Mouse (Mus musculus) forebrain, embryonic 15.5 days (tissue): ENCODE measurements at regions not wholly inside any gene's neighbourhood (a gene's known extent, or its start where the extent isn't known, plus 50 kb on each side); places are given as distances from the start of the nearest gene placed in this dataset.

Experiments used
- ATAC-seq: fragments of 200-750 bp; cut with Nextera tagmentation; replicated peaks from 2 replicates; pipeline ENCODE4 v1.8.0; 2017; ENCODE audit warnings: mild to moderate bottlenecking, moderate TSS enrichment, moderate library complexity
- H3K27ac ChIP-seq: fragments of 300-500 bp; sonication (generic); replicated peaks from 2 replicates; pipeline ENCODE4 v1.5.1; 2015; ENCODE audit warnings: mild to moderate bottlenecking, inconsistent platforms
- H3K27me3 ChIP-seq: fragments of 300-500 bp; sonication (generic); 2 replicates; pipeline ENCODE4 v1.6.1; 2015; ENCODE audit warnings: inconsistent platforms
- H3K36me3 ChIP-seq: fragments of 300-500 bp; sonication (generic); 2 replicates; pipeline ENCODE4 v1.6.1; 2015; ENCODE audit warnings: mild to moderate bottlenecking, inconsistent platforms
- H3K4me1 ChIP-seq: fragments of 300-500 bp; sonication (generic); 2 replicates; pipeline ENCODE4 v1.6.1; 2015; ENCODE audit warnings: inconsistent platforms
- H3K4me2 ChIP-seq: fragments of 300-500 bp; sonication (generic); replicated peaks from 2 replicates; pipeline ENCODE4 v1.6.1; 2015; ENCODE audit warnings: mild to moderate bottlenecking, inconsistent platforms
- H3K4me3 ChIP-seq: fragments of 300-500 bp; sonication (generic); 2 replicates; pipeline ENCODE4 v1.5.1; 2015; ENCODE audit warnings: mild to moderate bottlenecking, inconsistent platforms
- H3K9ac ChIP-seq: fragments of 300-500 bp; sonication (generic); replicated peaks from 2 replicates; pipeline ENCODE4 v1.6.1; 2015; ENCODE audit warnings: mild to moderate bottlenecking, inconsistent platforms
- H3K9me3 ChIP-seq: fragments of 300-500 bp; sonication (generic); 2 replicates; pipeline ENCODE4 v1.6.1; 2016; ENCODE audit warnings: inconsistent platforms
- WGBS: fragments of 180-500 bp; shearing (Covaris S2); methylation state at CpG from one replicate; pipeline ENCODE4 v1.1.7; 2015; ENCODE audit warnings: mixed read lengths; 5-methylcytosine and 5-hydroxymethylcytosine counted together

DNA sequence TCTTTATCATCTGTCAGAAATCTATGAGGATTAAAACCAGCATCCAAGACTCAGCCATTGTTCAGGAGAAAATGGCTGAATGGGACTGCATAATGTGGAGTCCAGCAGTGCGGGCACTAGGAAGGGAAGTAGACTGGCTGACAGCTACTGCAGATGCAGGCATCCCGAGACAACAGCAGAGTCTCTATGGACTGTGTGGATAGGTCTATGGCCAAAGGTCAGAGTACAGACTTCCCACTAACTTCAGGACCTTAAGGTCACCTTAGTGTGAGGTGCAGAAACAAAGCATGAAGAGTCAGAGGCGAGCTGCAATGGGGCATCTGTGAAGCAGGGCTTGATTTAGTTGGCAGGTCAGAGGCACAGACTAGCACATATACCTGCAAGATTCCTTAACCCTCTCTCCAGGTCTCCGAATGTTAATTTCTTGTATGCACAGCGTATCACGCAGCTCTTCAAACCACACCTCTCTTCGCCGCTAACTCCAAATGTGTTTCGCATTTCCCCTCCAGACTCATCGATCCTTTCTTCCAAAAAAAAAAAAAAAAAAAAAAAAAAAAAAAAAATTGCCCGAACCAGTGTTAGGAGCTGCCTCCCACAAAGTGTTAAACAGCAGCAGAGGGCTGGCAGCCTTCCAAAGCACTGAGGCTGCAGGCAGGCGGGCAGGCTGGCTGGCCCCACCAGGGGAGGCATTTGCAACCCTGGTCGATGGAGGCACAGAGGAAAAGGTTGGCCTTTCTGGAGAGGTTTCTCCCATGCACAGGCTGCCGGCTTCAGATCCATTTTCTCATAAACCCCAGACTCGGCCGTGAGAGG is 270.2 kb upstream of the Myt1l start:
- H3K36me3 ChIP-seq: no peaks in the 10 kb centered on the region
- 14% methylated on average over 16 of the region's 16 CpGs for WGBS

DNA sequence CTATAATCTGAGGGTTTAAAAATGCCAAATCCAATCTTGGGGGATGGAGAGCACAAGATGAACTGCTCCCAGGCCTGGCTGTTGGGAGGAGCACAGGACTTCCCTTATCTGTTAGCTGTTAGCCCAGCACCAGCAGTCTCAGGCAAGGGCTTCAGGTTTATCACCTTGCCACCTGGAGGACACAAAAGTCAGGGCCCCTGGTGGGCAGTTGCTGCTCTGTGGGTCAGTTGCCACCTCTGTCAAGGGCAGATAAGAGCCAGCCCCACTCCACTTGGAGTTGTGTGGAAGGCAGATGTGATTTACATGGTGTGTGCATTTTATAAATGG is 269.7 kb upstream of the Myt1l start:
- peaks cover 23% of the 10 kb centered on the region for H3K4me1 ChIP-seq
- H3K9me3 ChIP-seq: no peaks in the 10 kb centered on the region
- 0 out of 2 replicates have a peak overlapping the region, but pooled peaks have one; percentile 5 for H3K9ac ChIP-seq
- peak overlapping the region; percentile 12 for H3K4me2 ChIP-seq
- no peaks in the 10 kb centered on the region for H3K36me3 ChIP-seq
- no peaks in the 10 kb centered on the region for H3K27me3 ChIP-seq
- ATAC-seq: peak; percentile 36
- H3K4me3 ChIP-seq: no peak overlapping the region
- peak overlapping the region; percentile 67 for H3K27ac ChIP-seq

More for the DNA sequence above, 270.2 kb upstream of the Myt1l start:
- ATAC-seq: peak; percentile 77
- peak overlapping the region; percentile 12 for H3K4me2 ChIP-seq
- no peaks in the 10 kb centered on the region for H3K9me3 ChIP-seq
- no peak overlapping the region for H3K4me3 ChIP-seq
- H3K27me3 ChIP-seq: no peaks in the 10 kb centered on the region
- H3K4me1 ChIP-seq: peaks cover 23% of the 10 kb centered on the region
- 0 out of 2 replicates have a peak overlapping the region, but pooled peaks have one; percentile 5 for H3K9ac ChIP-seq
- peak overlapping the region; percentile 67 for H3K27ac ChIP-seq

DNA sequence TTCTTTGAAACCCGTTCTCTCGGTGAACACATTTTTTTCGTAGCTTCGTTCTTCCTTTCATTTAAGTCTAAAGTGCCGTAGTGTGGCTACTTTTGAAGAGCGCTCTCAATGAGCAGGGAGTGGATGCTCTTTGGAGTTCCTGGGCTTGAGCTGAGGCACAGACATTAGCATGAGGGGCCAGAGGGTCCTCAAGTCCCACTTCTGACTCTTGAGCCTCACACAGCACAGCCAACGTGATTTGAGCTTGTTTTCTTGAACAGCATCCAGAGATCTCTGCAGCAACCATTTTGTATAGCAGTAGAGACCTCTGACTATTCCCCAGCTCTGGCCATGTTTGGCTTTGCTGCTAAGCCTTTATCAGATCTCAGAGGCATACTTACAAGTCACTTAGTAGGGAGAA is 269.2 kb upstream of the Myt1l start:
- Histone ChIP-seq H3K9ac (no peak overlapping the region), H3K4me1 (peaks cover 23% of the 10 kb centered on the region), H3K4me2 (no peak overlapping the region), H3K27ac (peak overlapping the region; percentile 67; the same call in 1 of the 2 replicates), H3K27me3 (no peaks in the 10 kb centered on the region), H3K9me3 (no peaks in the 10 kb centered on the region), H3K4me3 (no peak overlapping the region), H3K36me3 (no peaks in the 10 kb centered on the region)
- 66% methylated on average over 7 of the region's 7 CpGs for WGBS
- ATAC-seq: no peak

DNA sequence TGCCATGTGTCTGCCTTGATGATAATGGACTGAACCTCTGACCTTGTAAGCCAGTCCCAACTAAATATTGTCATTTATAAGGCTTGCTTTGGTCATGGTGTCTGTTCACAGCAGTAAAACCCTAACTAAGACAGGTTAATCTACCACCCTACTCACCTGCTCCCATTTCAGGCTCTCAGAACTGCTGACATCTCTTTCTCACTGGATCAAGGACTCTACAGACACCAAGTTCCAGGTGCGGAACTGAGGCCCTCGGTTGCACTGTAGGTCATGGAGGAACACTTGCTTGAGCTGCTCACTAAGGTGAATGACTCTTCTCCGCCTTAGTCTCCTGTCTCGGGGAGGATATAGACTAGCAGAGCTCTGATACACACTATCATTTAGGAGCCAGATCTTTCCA is 254.0 kb upstream of the Myt1l start:
- no peak overlapping the region for H3K4me3 ChIP-seq

DNA sequence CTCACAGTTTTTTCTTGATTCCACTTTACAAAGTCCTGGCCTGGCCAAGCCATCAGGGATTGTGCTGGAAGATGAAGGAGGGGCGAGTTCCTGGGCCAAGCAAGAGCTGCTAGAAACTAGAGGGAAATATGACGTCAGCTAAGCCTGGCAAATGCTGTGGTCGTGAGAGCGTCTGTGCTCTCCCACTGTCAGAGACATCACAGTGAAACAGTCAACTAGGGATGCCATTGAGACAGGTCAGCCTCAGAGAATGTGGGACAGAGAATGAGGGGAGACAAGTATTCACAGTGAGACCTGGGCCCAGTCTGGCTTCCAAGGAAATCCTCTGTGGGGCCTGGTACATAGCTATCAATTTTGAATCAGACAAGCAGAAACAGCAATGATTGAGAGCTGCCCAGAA is 252.5 kb upstream of the Myt1l start:
- Histone ChIP-seq H3K36me3 (no peaks in the 10 kb centered on the region), H3K9me3 (no peaks in the 10 kb centered on the region), H3K4me1 (peaks cover 13% of the 10 kb centered on the region), H3K27me3 (no peaks in the 10 kb centered on the region), H3K27ac (no peak overlapping the region), H3K4me3 (no peak overlapping the region), H3K9ac (no peak overlapping the region), H3K4me2 (no peak overlapping the region)
- ATAC-seq: no peak
- 70% methylated on average over 4 of the region's 4 CpGs for WGBS

More for the DNA sequence above, 254.0 kb upstream of the Myt1l start:
- Histone ChIP-seq H3K4me1 (no peaks in the 10 kb centered on the region), H3K27me3 (no peaks in the 10 kb centered on the region), H3K27ac (no peak overlapping the region), H3K9me3 (no peaks in the 10 kb centered on the region), H3K36me3 (no peaks in the 10 kb centered on the region), H3K9ac (no peak overlapping the region), H3K4me2 (no peak overlapping the region)
- 95% methylated on average over 4 of the region's 4 CpGs for WGBS
- ATAC-seq: no peak

DNA sequence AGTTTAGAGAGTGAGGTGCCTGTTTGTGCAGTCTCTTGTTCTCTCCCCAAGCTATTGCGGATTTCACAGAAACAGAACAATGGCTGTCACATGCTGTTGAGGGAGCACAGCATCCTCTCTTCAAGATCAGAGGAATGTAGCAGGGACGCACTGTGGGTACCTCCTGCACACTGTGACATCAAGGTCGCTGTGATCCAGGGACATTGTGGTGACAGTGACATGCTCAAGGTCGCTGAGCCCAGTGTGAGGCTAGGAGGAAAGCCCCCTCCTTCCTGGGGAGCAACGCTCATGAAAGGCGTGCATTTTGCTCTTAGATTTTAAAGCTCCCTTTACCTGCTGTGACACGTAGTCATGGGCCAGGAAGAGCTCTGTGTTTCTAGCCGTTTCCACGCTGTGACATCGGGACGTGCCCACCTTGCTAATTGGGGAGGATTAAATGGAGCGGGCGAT is 248.5 kb upstream of the Myt1l start:
- H3K27me3 ChIP-seq: no peaks in the 10 kb centered on the region
- 2% methylated on average over 13 of the region's 13 CpGs for WGBS
- peak overlapping the region; percentile 41 for H3K9ac ChIP-seq
- peaks cover 23% of the 10 kb centered on the region for H3K4me1 ChIP-seq
- ATAC-seq: peak; percentile 58
- H3K36me3 ChIP-seq: no peaks in the 10 kb centered on the region
- H3K9me3 ChIP-seq: no peaks in the 10 kb centered on the region
- peak overlapping the region; percentile 17 for H3K4me3 ChIP-seq
- H3K4me2 ChIP-seq: peak overlapping the region; percentile 41
- H3K27ac ChIP-seq: peak overlapping the region; percentile 95

DNA sequence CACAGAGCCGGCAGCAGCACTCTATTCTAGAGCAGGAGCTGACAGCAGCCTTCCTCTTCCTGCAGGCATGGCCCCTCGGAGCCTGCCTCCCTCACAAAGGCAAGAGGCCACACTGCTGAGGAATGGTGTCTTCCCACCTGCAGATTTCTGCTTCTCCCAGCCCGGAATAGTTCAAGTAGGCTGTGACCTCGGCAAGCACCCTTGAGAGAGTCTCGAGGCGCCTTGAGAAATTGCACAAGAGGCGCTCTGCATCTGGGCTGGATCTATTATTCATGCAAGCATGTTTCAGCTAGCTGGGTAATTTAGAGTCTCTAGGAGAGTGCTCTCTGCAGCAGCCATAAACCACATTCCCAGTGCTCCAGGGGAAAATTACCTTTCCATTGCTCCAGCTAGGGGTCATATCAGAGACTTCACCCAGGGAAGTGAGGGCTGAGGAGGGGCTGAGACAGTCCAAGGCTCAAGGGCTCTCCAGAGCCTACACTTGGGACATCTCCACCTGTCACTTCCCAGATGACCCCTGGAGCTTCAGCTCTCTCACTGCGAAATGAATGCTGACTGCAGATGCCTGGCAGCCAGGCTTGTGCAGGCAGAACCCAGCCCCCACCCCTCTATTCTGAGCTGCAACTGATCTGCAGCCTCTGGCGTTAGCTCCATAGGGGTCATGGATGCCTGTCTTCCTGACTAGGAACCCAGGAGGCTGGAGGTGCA is 247.9 kb upstream of the Myt1l start:
- peak overlapping the region; percentile 17 for H3K4me3 ChIP-seq

DNA sequence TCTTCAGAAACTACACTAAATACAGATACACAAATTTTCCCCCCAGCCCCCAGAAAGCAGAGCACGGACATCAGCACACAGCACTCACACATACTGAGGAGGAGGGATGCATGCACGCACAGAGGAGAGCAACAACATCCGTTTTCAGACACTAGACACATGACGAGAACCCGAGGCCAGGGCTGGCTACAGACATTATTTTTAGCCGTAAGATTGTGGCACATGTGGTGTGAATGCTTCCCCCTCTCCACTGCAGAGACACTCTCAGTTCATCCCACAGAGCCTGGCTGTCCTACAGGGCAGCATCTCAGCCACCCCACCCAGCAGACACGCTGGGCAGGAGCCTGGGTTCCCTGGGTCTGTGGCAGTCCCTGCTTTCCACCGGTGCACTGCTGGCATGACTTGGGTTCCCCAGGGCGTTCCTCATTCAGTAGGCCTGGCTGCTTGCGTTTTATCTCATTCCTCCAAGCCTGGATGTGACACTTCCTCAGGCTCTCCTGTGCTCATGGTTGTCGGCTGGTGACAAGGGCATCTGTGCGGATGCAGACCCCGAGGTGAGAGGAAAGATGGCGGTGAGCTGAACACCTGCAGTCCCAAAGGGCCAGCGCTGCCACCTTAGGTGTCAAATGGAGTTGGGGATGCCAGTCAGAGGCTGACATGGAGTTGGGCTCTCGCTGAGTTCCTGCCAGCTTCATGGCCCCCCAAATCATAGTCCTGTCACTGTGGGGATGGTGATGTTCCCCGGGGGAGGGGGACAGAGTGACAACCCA is 247.1 kb upstream of the Myt1l start:
- Histone ChIP-seq H3K27ac (peak overlapping the region; percentile 95), H3K36me3 (no peaks in the 10 kb centered on the region), H3K4me2 (no peak overlapping the region), H3K4me1 (peaks cover 23% of the 10 kb centered on the region), H3K27me3 (no peaks in the 10 kb centered on the region), H3K9ac (peak overlapping the region; percentile 41; the same call in 1 of the 2 replicates), H3K4me3 (no peak overlapping the region), H3K9me3 (no peaks in the 10 kb centered on the region)
- 56% methylated on average over 17 of the region's 17 CpGs for WGBS
- peak; percentile 9; the same call in 1 of the 2 replicates for ATAC-seq

More for the DNA sequence above, 247.9 kb upstream of the Myt1l start:
- H3K27ac ChIP-seq: peak overlapping the region; percentile 95
- no peaks in the 10 kb centered on the region for H3K36me3 ChIP-seq
- H3K9me3 ChIP-seq: no peaks in the 10 kb centered on the region
- WGBS: 3% methylated on average over 9 of the region's 9 CpGs
- H3K4me2 ChIP-seq: peak overlapping the region; percentile 41
- H3K27me3 ChIP-seq: no peaks in the 10 kb centered on the region
- H3K4me1 ChIP-seq: peaks cover 23% of the 10 kb centered on the region
- peak overlapping the region; percentile 41 for H3K9ac ChIP-seq
- peak; percentile 75 for ATAC-seq

DNA sequence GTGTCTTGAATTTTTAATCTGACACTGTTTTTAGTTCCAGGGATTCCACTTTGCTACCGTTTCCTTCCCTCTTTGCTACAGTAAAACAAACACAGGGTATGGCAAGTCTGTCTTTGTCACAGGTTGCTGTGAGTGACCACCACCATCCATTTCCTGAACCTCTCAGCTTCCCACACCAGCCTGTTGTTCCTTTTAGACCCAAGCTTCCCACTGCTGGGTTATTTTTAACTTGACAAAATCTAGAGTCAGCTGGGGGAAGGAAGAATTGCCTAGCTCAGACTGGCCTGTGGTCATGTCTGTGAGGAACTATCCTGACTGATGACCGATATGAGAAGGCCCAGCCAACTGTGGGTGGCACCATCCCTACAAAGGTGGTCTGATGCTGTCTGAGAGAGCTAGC is 239.4 kb upstream of the Myt1l start:
- Histone ChIP-seq H3K27me3 (no peaks in the 10 kb centered on the region), H3K9me3 (no peaks in the 10 kb centered on the region), H3K4me1 (peaks cover 8% of the 10 kb centered on the region), H3K36me3 (no peaks in the 10 kb centered on the region), H3K27ac (no peak overlapping the region), H3K4me2 (no peak overlapping the region), H3K9ac (no peak overlapping the region), H3K4me3 (no peak overlapping the region)
- WGBS: 75% methylated on average over 2 of the region's 2 CpGs
- no peak for ATAC-seq

DNA sequence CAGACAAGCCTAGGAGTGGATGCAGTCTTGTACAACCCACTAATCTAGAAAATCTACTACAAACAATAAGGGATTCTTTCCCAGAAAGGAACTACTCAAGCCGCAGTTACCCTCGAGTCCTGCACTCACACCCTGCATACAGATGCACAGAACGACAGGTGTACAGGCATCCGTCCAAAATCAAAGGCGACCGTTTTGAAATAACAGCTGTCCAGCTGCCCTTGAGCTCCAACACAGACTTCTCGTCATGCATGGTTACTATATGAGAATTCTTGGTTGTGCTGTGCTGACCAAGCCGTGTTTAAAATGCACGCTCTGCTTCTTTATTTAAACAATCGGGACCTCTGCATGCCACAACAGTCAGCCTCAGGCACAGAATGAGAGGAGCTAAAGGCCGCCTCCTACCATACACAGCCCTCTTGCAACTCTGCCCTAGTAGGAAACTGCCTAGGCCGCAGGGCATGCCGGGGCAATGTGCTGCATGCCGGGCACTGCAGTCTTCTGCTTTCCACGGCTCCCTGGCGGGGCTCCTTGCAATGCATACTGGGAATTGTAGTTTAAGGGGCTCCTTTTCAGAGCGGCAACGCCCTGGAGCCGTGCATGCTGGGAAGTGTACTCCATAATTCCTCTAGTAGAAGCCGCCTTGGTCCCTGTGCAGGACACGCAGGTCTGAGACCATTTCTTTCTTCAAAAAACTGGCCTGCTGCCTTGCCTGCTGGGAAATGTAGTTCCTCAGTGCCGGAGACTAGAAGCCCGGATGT is 237.4 kb upstream of the Myt1l start:
- ATAC-seq: peak; percentile 100
- Histone ChIP-seq H3K9me3 (no peaks in the 10 kb centered on the region), H3K36me3 (no peaks in the 10 kb centered on the region), H3K9ac (peak overlapping the region; percentile 32), H3K4me2 (peak overlapping the region; percentile 41), H3K4me1 (peaks cover 8% of the 10 kb centered on the region), H3K4me3 (peak overlapping the region; percentile 34), H3K27me3 (no peaks in the 10 kb centered on the region), H3K27ac (peak overlapping the region; percentile 76)
- WGBS: 7% methylated on average over 23 of the region's 23 CpGs

DNA sequence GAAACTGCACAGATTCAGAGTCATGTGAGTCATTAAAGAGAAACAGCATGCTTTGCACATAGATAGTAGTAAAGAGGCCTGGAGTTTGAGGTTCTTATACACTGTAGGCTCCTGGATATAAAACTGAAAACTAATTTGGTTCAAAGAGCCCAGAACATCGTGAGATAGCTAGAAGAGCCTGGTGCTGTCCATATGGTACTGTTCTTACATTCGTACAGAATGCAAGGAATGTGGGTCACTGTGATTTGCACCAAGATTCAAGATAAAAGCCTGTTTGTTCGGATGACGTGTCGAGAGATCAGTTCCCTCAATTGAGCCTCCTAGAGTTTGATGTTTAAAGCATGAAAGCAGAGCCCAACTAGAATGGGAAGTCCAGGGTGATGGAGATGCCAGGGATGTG is 230.2 kb upstream of the Myt1l start:
- Histone ChIP-seq H3K9ac (no peak overlapping the region), H3K36me3 (no peaks in the 10 kb centered on the region), H3K4me1 (no peaks in the 10 kb centered on the region), H3K27me3 (no peaks in the 10 kb centered on the region), H3K4me2 (no peak overlapping the region), H3K9me3 (no peaks in the 10 kb centered on the region), H3K4me3 (no peak overlapping the region), H3K27ac (no peak overlapping the region)
- no peak for ATAC-seq
- WGBS: 82% methylated on average over 5 of the region's 5 CpGs
